Mouse (Mus musculus) monocyte, adult 59 days (primary cell): ENCODE results near the gene Mtx2. TPM values are rescaled to one million over a fixed set of nuclear protein-coding genes. Genes with fewer than 3 reads are reported as not detected.

Experiments used
- total RNA-seq, 2 experiments: library from RNA; stranded (reverse); gene quantifications; one replicate each; pipeline ENCODE4 v1.2.4; 2023

The Mtx2 gene
- total RNA-seq, result 10 to 100 TPM; 20.9 to 21.2 TPM

GRCm38 (mm10) chr2:74825730-74826430, at the start of gene Mtx2:
TSS of gene Mtx2 (plus strand) at chr2:74825803.

Other genes starting within 250 kb of the Mtx2 start
- 10 to 100 TPM; 13.2 to 17.2 TPM for gene Lnpk, start 246.4 kb upstream of the Mtx2 start, total RNA-seq
- not detected for gene Evx2, start 166.2 kb upstream of the Mtx2 start, total RNA-seq
- gene Hoxd13, start 157.5 kb upstream of the Mtx2 start, total RNA-seq, result not detected
- not detected for gene Hoxd12, start 150.8 kb upstream of the Mtx2 start, total RNA-seq
- not detected for gene Hoxd11, start 146.2 kb upstream of the Mtx2 start, total RNA-seq
- not detected for gene Hoxd10, start 133.9 kb upstream of the Mtx2 start, total RNA-seq
- gene Hoxd9, start 128.1 kb upstream of the Mtx2 start, total RNA-seq, result not detected
- not detected for gene Hoxd8, start 121.2 kb upstream of the Mtx2 start, total RNA-seq
- gene Hoxd3, start 113.9 kb upstream of the Mtx2 start, total RNA-seq, result not detected
- not detected for gene Hoxd4, start 113.9 kb upstream of the Mtx2 start, total RNA-seq
- not detected for gene Gm28230, start 99.1 kb upstream of the Mtx2 start, total RNA-seq
- gene Hoxd1, start 62.8 kb upstream of the Mtx2 start, total RNA-seq, result not detected